Mouse (Mus musculus) heart, embryonic 14.5 days (tissue): ENCODE results near the gene Gm5155. TPM values are rescaled to one million over a fixed set of nuclear protein-coding genes. Genes with fewer than 3 reads are reported as not detected.
"Not testable (repeated sequence)": the region's sequence is repeated elsewhere in the genome, so short reads cannot be mapped to it uniquely, and the experiment has no call there.

ENCODE experiments used
- ATAC-seq: fragments of 200-750 bp; cut with Nextera tagmentation; 2 replicates; pipeline ENCODE4 v1.8.0; 2017; ENCODE audit warnings: low read depth, moderate TSS enrichment; ENCODE audit not compliant: insufficient number of reproducible peaks, insufficient read depth, low FRiP score
- H3K27ac ChIP-seq, 2 experiments: fragments of 200-500 bp in 1 of 2; fragments of 300-500 bp in 1 of 2; sonication (generic) in 1 of 2; replicated peaks in 1 of 2; 2 replicates each; pipeline ENCODE4 v1.5.1; 2012 to 2014; ENCODE audit warnings: low read depth in 2 of 2, low read length in 2 of 2, control low read depth in 1 of 2, mild to moderate bottlenecking in 1 of 2, mixed read lengths in 1 of 2; ENCODE audit not compliant: control insufficient read depth in 1 of 2, insufficient read depth in 1 of 2
- H3K27me3 ChIP-seq: fragments of 300-500 bp; sonication (generic); 2 replicates; pipeline ENCODE4 v1.6.1; 2014; ENCODE audit warnings: mild to moderate bottlenecking, low read length, control low read depth; ENCODE audit not compliant: control insufficient read depth, insufficient read depth
- H3K36me3 ChIP-seq: fragments of 300-500 bp; sonication (generic); 2 replicates; pipeline ENCODE4 v1.6.1; 2014; ENCODE audit warnings: mild to moderate bottlenecking, control low read depth, low read length, mixed read lengths; ENCODE audit not compliant: control insufficient read depth, insufficient read depth
- H3K4me1 ChIP-seq, 2 experiments: fragments of 200-500 bp in 1 of 2; fragments of 300-500 bp in 1 of 2; sonication (generic) in 1 of 2; 2 replicates each; pipeline ENCODE4 v1.6.1; 2012 to 2014; ENCODE audit warnings: low read length in 2 of 2, control low read depth in 1 of 2, mixed read lengths in 1 of 2; ENCODE audit not compliant: control insufficient read depth in 2 of 2, insufficient read depth in 2 of 2
- H3K4me2 ChIP-seq: fragments of 300-500 bp; sonication (generic); 2 replicates; pipeline ENCODE4 v1.6.1; 2014; ENCODE audit warnings: mild to moderate bottlenecking, low read length
- H3K4me3 ChIP-seq, 2 experiments: fragments of 200-500 bp in 1 of 2; fragments of 300-500 bp in 1 of 2; sonication (generic) in 1 of 2; 2 replicates each; pipeline ENCODE4 v1.5.1; 2012 to 2014; ENCODE audit warnings: low read length in 2 of 2, mild to moderate bottlenecking in 2 of 2, control low read depth in 1 of 2, low read depth in 1 of 2, moderate library complexity in 1 of 2; ENCODE audit not compliant: control insufficient read depth in 1 of 2, insufficient read depth in 1 of 2
- H3K9ac ChIP-seq: fragments of 300-500 bp; sonication (generic); 2 replicates; pipeline ENCODE4 v1.6.1; 2014; ENCODE audit warnings: mild to moderate bottlenecking, low read length
- H3K9me3 ChIP-seq: fragments of 300-500 bp; sonication (generic); 2 replicates; pipeline ENCODE4 v1.6.1; 2016; ENCODE audit warnings: low read length, control low read depth; ENCODE audit not compliant: control insufficient read depth
- WGBS: fragments of 180-500 bp; shearing (Covaris S2); extraction: QIAGEN DNeasy Blood & Tissue Kit; methylation state at CpG from one replicate; pipeline ENCODE4 v1.1.7; 2014; 5-methylcytosine and 5-hydroxymethylcytosine counted together
- polyA plus RNA-seq: library from polyadenylated mRNA; unstranded; fragments of >200 nt; fragmentation: Nextera tagmentation; extraction: Ambion mirVana; gene quantifications from 2 replicates; pipeline ENCODE4 v1.2.1, GENCODE M21; 2014

Gm5155 gene
- not detected in 2 replicates for polyA plus RNA-seq

GRCm38 (mm10) chr7:17871467-17871866 lies at the start of gene Gm5155:
Gene Gm5155, plus strand, starts transcription at chr7:17871767.
- no peaks in the 10 kb centered on the region for H3K27me3 ChIP-seq
- no peaks in the 10 kb centered on the region for H3K4me1 ChIP-seq
- H3K9me3 ChIP-seq: peaks cover 21% of the 10 kb centered on the region
- H3K9ac ChIP-seq: no peak within 1 kb of the TSS
- H3K36me3 ChIP-seq: no peaks in the 10 kb centered on the region
- no peak within 1 kb of the TSS for H3K4me3 ChIP-seq
- no peak within 1 kb of the TSS for H3K4me2 ChIP-seq
- no peak within 1 kb of the TSS for H3K27ac ChIP-seq
- 52% methylated on average over 1 of the region's 1 CpGs for WGBS
- ATAC-seq: no peak

- WGBS: 84% methylated on average over 1 of the region's 1 CpGs
- no peak overlapping the region for H3K9ac ChIP-seq
- no peaks in the 10 kb centered on the region for H3K4me1 ChIP-seq
- no peak overlapping the region for H3K4me2 ChIP-seq
- no peak overlapping the region for H3K4me3 ChIP-seq
- H3K9me3 ChIP-seq: peaks cover 23% of the 10 kb centered on the region
- H3K27me3 ChIP-seq: no peaks in the 10 kb centered on the region
- no peak for ATAC-seq
- no peaks in the 10 kb centered on the region for H3K36me3 ChIP-seq
- H3K27ac ChIP-seq: no peak overlapping the region
These were observed 791 bp upstream of the Gm5155 start for GRCm38 (mm10) chr7:17870776-17871175.

- not testable (repeated sequence) for H3K27ac ChIP-seq, H3K36me3 ChIP-seq, H3K9ac ChIP-seq, H3K27me3 ChIP-seq, H3K4me3 ChIP-seq, H3K9me3 ChIP-seq, H3K4me1 ChIP-seq, ATAC-seq, H3K4me2 ChIP-seq
- 60% methylated on average over 1 of the region's 1 CpGs for WGBS
These were observed 23.8 kb downstream of the Gm5155 start for GRCm38 (mm10) chr7:17895341-17895740.

GRCm38 (mm10) chr7:17903146-17903915 lies 31.8 kb downstream of the Gm5155 start:
- no peak overlapping the region for H3K4me3 ChIP-seq
- H3K27ac ChIP-seq: no peak overlapping the region
- no peak overlapping the region for H3K9ac ChIP-seq
- ATAC-seq: no peak
- H3K36me3 ChIP-seq: no peaks in the 10 kb centered on the region
- H3K4me2 ChIP-seq: no peak overlapping the region
- H3K9me3 ChIP-seq: peaks cover 24% of the 10 kb centered on the region
- 68% methylated on average over 6 of the region's 6 CpGs for WGBS
- no peaks in the 10 kb centered on the region for H3K27me3 ChIP-seq
- H3K4me1 ChIP-seq: no peaks in the 10 kb centered on the region

Other genes starting within 250 kb of the Gm5155 start
- gene Ceacam5, start 158.5 kb upstream of the Gm5155 start, polyA plus RNA-seq: not detected in 2 replicates
- not detected in 2 replicates for gene Ceacam14, start 59.1 kb upstream of the Gm5155 start, polyA plus RNA-seq
- not detected in 2 replicates for gene Ceacam11, start 100.4 kb downstream of the Gm5155 start, polyA plus RNA-seq
- not detected in 2 replicates for gene Ceacam13, start 138.1 kb downstream of the Gm5155 start, polyA plus RNA-seq
- not detected in 2 replicates for gene Ceacam12, start 194.2 kb downstream of the Gm5155 start, polyA plus RNA-seq